Mouse (Mus musculus): ENCODE data around the gene Olfr205. TPM values are rescaled to one million over a fixed set of nuclear protein-coding genes. Genes with fewer than 3 reads are reported as not detected.
"Not testable (repeated sequence)": the region's sequence is repeated elsewhere in the genome, so short reads cannot be mapped to it uniquely, and the experiment has no call there.

Olfr205 gene
- polyA plus RNA-seq (2015; fragmentation: Nextera tagmentation; extraction: Ambion mirVana): not detected in 2 replicates

DNA sequence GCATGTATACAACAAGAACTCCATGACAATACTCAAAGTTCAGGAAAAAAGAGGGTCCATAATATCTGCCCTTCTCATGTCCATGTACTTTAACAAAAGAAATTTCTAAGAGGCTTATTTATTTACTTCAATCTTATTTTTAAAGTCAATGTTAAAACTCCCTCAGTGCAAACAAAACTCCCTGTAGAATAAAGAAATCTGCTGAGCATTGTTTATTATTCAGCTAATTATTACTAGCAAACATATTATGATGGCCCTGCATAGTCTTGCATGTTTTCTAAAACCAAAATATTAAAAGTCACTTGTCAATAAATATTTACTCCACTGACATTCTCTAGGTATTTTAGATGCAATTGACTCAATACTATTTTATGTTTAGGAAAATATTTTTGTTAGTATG is at the start of gene Olfr205:
Olfr205 (minus strand) TSS at position 101 of the 400 bp plus-strand sequence.
- Histone ChIP-seq H3K9me3 (no peaks in the 10 kb centered on the region), H3K9ac (no peak within 1 kb of the TSS), H3K27me3 (no peaks in the 10 kb centered on the region), H3K4me1 (replicated peaks) (no peaks in the 10 kb centered on the region), H3K36me3 (no peaks in the 10 kb centered on the region), H3K4me3 (no peak within 1 kb of the TSS), H3K27ac (replicated peaks) (no peak within 1 kb of the TSS), H3K4me2 (no peak within 1 kb of the TSS)
- ATAC-seq (ENCODE audit: low read depth): no peak

DNA sequence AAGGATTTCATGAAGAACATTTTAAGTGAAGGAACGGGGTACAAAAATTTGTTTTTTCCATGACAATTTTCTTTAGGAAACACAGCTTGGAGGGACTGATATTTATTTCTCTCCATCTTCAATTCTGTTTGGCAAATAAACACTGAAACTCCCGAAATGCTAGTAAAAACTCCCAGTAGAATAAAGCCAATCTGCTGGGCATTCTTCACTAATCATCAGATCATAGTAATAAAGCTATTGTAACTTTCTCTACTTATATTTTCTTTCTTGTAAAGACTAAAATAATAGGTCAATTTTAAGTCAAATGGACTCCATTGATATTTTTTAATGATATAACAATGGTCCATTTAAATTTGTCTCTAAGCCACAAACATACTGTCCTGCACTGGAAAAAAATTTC is 33.0 kb upstream of the Olfr205 start, which contains the start of gene Olfr209:
Olfr209 (minus strand) TSS at position 101 of the 400 bp plus-strand sequence.
- H3K9ac ChIP-seq: no peak within 1 kb of the TSS
- 82% methylated on average over 2 of the region's 2 CpGs for WGBS

GRCm38 (mm10) chr16:59349146-59349545 is 18.2 kb upstream of the Olfr205 start, which contains the start of gene Olfr206:
Olfr206 (minus strand) TSS chr16:59349246.
- no peak for ATAC-seq (ENCODE audit: low read depth)
- WGBS: 88% methylated on average over 1 of the region's 1 CpGs
- Histone ChIP-seq H3K27me3 (no peaks in the 10 kb centered on the region), H3K4me2 (no peak within 1 kb of the TSS), H3K4me1 (replicated peaks) (no peaks in the 10 kb centered on the region), H3K27ac (replicated peaks) (no peak within 1 kb of the TSS), H3K9me3 (no peaks in the 10 kb centered on the region), H3K4me3 (no peak within 1 kb of the TSS), H3K36me3 (no peaks in the 10 kb centered on the region), H3K9ac (no peak within 1 kb of the TSS)

More for the DNA sequence above, 33.0 kb upstream of the Olfr205 start, which contains the start of gene Olfr209:
- no peaks in the 10 kb centered on the region for H3K9me3 ChIP-seq
- H3K4me3 ChIP-seq: no peak within 1 kb of the TSS
- ATAC-seq (ENCODE audit: low read depth): no peak
- H3K27ac ChIP-seq (replicated peaks): no peak within 1 kb of the TSS
- H3K36me3 ChIP-seq: no peaks in the 10 kb centered on the region
- no peak within 1 kb of the TSS for H3K4me2 ChIP-seq
- no peaks in the 10 kb centered on the region for H3K27me3 ChIP-seq
- no peaks in the 10 kb centered on the region for H3K4me1 ChIP-seq (replicated peaks)

- H3K4me1 ChIP-seq (replicated peaks); ATAC-seq (ENCODE audit: low read depth); H3K27ac ChIP-seq (replicated peaks); H3K9me3 ChIP-seq; H3K4me2 ChIP-seq; H3K27me3 ChIP-seq; H3K9ac ChIP-seq; H3K4me3 ChIP-seq; H3K36me3 ChIP-seq: not testable (repeated sequence)
- 50% methylated on average over 1 of the region's 1 CpGs for WGBS
These were observed 7.7 kb downstream of the Olfr205 start for GRCm38 (mm10) chr16:59323262-59323661.

GRCm38 (mm10) chr16:59318148-59318547 is 12.8 kb downstream of the Olfr205 start, which contains the start of gene Olfr204:
Olfr204 (minus strand) TSS chr16:59318248.
- H3K27me3 ChIP-seq: no peaks in the 10 kb centered on the region
- H3K27ac ChIP-seq (replicated peaks): no peak within 1 kb of the TSS
- no peak within 1 kb of the TSS for H3K4me2 ChIP-seq
- H3K36me3 ChIP-seq: no peaks in the 10 kb centered on the region
- H3K4me3 ChIP-seq: no peak within 1 kb of the TSS
- ATAC-seq (ENCODE audit: low read depth): no peak
- H3K9ac ChIP-seq: no peak within 1 kb of the TSS
- H3K4me1 ChIP-seq (replicated peaks): no peaks in the 10 kb centered on the region
- no peaks in the 10 kb centered on the region for H3K9me3 ChIP-seq

DNA sequence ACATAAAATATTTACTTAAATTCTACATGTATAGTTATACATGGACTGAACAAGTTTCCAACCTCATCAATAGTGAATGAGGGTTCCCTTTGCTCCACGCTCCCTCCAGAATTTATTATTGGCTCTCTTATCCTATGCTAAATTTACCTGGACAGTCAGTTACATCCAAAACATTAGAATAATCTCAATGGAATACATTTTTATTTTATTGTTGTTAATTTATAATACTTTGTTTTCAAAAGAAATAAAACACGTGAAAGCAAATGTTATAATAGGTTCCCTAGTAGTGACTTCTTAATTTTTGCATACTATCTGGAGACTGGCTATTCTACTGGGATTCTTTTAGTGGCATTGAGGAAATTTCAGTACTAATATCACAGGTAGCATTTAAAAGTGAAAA is 32.4 kb downstream of the Olfr205 start, which contains the start of gene Olfr203:
Olfr203 (plus strand) TSS at position 301 of the 400 bp plus-strand sequence.
- H3K27me3 ChIP-seq: no peaks in the 10 kb centered on the region
- no peak within 1 kb of the TSS for H3K4me3 ChIP-seq
- 88% methylated on average over 2 of the region's 2 CpGs for WGBS
- no peak for ATAC-seq (ENCODE audit: low read depth)
- H3K36me3 ChIP-seq: no peaks in the 10 kb centered on the region
- no peaks in the 10 kb centered on the region for H3K9me3 ChIP-seq
- H3K27ac ChIP-seq (replicated peaks): no peak within 1 kb of the TSS
- H3K4me2 ChIP-seq: no peak within 1 kb of the TSS
- no peaks in the 10 kb centered on the region for H3K4me1 ChIP-seq (replicated peaks)
- no peak within 1 kb of the TSS for H3K9ac ChIP-seq

DNA sequence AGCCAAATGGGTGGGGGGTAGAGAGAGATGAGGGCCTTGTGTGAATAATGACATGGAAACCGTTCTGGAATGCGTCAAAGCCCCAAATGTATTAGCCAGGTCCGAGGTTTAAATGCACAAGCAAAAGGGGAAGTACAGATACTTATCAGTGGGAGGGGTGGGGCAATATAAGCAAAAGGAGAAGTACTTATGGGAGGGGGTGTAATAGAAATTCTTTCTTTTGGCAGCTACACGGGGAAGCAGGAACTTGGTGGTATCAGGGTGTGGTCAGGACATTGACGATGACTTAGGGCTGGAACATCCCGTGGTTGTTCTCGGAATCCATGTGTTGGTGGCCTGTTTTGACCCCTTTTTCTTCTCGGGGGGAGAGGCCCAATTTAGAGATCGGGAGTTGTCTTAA is 43.4 kb downstream of the Olfr205 start:
- H3K9ac ChIP-seq; H3K4me3 ChIP-seq; H3K4me1 ChIP-seq (replicated peaks); H3K4me2 ChIP-seq; H3K9me3 ChIP-seq; H3K36me3 ChIP-seq; ATAC-seq (ENCODE audit: low read depth); H3K27me3 ChIP-seq; H3K27ac ChIP-seq (replicated peaks): not testable (repeated sequence)
- 85% methylated on average over 9 of the region's 9 CpGs for WGBS

DNA sequence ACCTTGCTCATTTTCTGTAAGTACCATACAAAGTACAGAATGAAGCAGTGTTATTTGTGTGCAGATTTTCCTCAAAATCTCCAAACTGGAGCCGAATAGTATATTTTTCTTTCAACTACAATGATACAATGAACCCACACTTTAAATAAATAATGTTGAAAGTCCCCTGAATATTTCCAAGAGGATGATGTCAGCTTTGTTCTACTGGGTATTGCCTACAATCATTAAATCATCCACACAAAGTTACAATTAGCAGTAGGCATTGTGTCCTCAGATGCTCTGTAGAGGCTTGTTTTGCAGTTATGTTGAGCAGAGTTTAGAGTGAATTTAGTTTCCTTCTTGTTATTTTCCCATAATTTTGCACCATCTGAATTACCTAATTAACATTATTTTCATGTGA is 44.2 kb downstream of the Olfr205 start, which contains the start of gene Olfr202:
Olfr202 (minus strand) TSS at position 101 of the 400 bp plus-strand sequence.
- no peak for ATAC-seq (ENCODE audit: low read depth)
- H3K36me3 ChIP-seq: no peaks in the 10 kb centered on the region
- no peak within 1 kb of the TSS for H3K4me2 ChIP-seq
- H3K4me3 ChIP-seq: no peak within 1 kb of the TSS
- H3K27ac ChIP-seq (replicated peaks): no peak within 1 kb of the TSS
- no peaks in the 10 kb centered on the region for H3K4me1 ChIP-seq (replicated peaks)
- no peaks in the 10 kb centered on the region for H3K9me3 ChIP-seq
- no peaks in the 10 kb centered on the region for H3K27me3 ChIP-seq
- WGBS: 89% methylated on average over 1 of the region's 1 CpGs
- H3K9ac ChIP-seq: no peak within 1 kb of the TSS

GRCm38 (mm10) chr16:59283476-59283875 is 47.5 kb downstream of the Olfr205 start:
- no peak for ATAC-seq (ENCODE audit: low read depth)
- 75% methylated on average over 1 of the region's 1 CpGs for WGBS
- no peaks in the 10 kb centered on the region for H3K9me3 ChIP-seq
- H3K27me3 ChIP-seq: no peaks in the 10 kb centered on the region
- H3K4me3 ChIP-seq: no peak overlapping the region
- H3K9ac ChIP-seq: no peak overlapping the region
- H3K36me3 ChIP-seq: no peaks in the 10 kb centered on the region
- H3K4me2 ChIP-seq: no peak overlapping the region
- no peak overlapping the region for H3K27ac ChIP-seq (replicated peaks)
- no peaks in the 10 kb centered on the region for H3K4me1 ChIP-seq (replicated peaks)

GRCm38 (mm10) chr16:59280542-59280941 is 50.4 kb downstream of the Olfr205 start:
- H3K36me3 ChIP-seq: no peaks in the 10 kb centered on the region
- H3K4me2 ChIP-seq: no peak overlapping the region
- H3K4me1 ChIP-seq (replicated peaks): no peaks in the 10 kb centered on the region
- no peak for ATAC-seq (ENCODE audit: low read depth)
- H3K4me3 ChIP-seq: no peak overlapping the region
- H3K27ac ChIP-seq (replicated peaks): no peak overlapping the region
- H3K9me3 ChIP-seq: no peaks in the 10 kb centered on the region
- H3K27me3 ChIP-seq: no peaks in the 10 kb centered on the region
- 75% methylated on average over 3 of the region's 3 CpGs for WGBS
- H3K9ac ChIP-seq: no peak overlapping the region

Other genes starting within 250 kb of the Olfr205 start
- gene Olfr191, start 241.3 kb downstream of the Olfr205 start, polyA plus RNA-seq (2015; fragmentation: Nextera tagmentation; extraction: Ambion mirVana): not detected in 2 replicates
- not detected in 2 replicates for gene Olfr193, start 219.3 kb downstream of the Olfr205 start, polyA plus RNA-seq (2015; fragmentation: Nextera tagmentation; extraction: Ambion mirVana)
- not detected in 2 replicates for gene Olfr194, start 210.1 kb downstream of the Olfr205 start, polyA plus RNA-seq (2015; fragmentation: Nextera tagmentation; extraction: Ambion mirVana)
- gene Olfr195, start 184.1 kb downstream of the Olfr205 start, polyA plus RNA-seq (2015; fragmentation: Nextera tagmentation; extraction: Ambion mirVana): not detected in 2 replicates
- gene Olfr196, start 160.7 kb downstream of the Olfr205 start, polyA plus RNA-seq (2015; fragmentation: Nextera tagmentation; extraction: Ambion mirVana): not detected in 2 replicates
- gene Olfr198, start 127.6 kb downstream of the Olfr205 start, polyA plus RNA-seq (2015; fragmentation: Nextera tagmentation; extraction: Ambion mirVana): not detected in 2 replicates
- not detected in 2 replicates for gene Olfr199, start 111.4 kb downstream of the Olfr205 start, polyA plus RNA-seq (2015; fragmentation: Nextera tagmentation; extraction: Ambion mirVana)
- gene Olfr201, start 58.5 kb downstream of the Olfr205 start, polyA plus RNA-seq (2015; fragmentation: Nextera tagmentation; extraction: Ambion mirVana): not detected in 2 replicates
- not detected in 2 replicates for gene Olfr202, start 44.3 kb downstream of the Olfr205 start, polyA plus RNA-seq (2015; fragmentation: Nextera tagmentation; extraction: Ambion mirVana)
- not detected in 2 replicates for gene Olfr203, start 32.3 kb downstream of the Olfr205 start, polyA plus RNA-seq (2015; fragmentation: Nextera tagmentation; extraction: Ambion mirVana)
- not detected in 2 replicates for gene Olfr204, start 12.9 kb downstream of the Olfr205 start, polyA plus RNA-seq (2015; fragmentation: Nextera tagmentation; extraction: Ambion mirVana)
- gene Olfr206, start 18.1 kb upstream of the Olfr205 start, polyA plus RNA-seq (2015; fragmentation: Nextera tagmentation; extraction: Ambion mirVana): not detected in 2 replicates
- gene Olfr209, start 32.9 kb upstream of the Olfr205 start, polyA plus RNA-seq (2015; fragmentation: Nextera tagmentation; extraction: Ambion mirVana): not detected in 2 replicates
- gene Gabrr3, start 76.2 kb upstream of the Olfr205 start, polyA plus RNA-seq (2015; fragmentation: Nextera tagmentation; extraction: Ambion mirVana): 0.07 TPM in 1 of 2 replicates, not detected in the other
- gene Riox2, start 140.6 kb upstream of the Olfr205 start, polyA plus RNA-seq (2015; fragmentation: Nextera tagmentation; extraction: Ambion mirVana): 13.7 and 14.5 TPM in 2 replicates